Mouse (Mus musculus) ovary, adult 18-20 months (tissue): ENCODE data around the gene Ptov1.

Experiments
- DNase-seq: peaks from one replicate; pipeline ENCODE4 v3.0.0; 2022; ENCODE audit warnings: low spot score, mixed read lengths

Ptov1 gene

GRCm38 (mm10) chr7:44840426-44840825 is 29.2 kb downstream of the Ptov1 start:
- no peak for DNase-seq

- no peak for DNase-seq
Measured at GRCm38 (mm10) chr7:44839491-44840191, 29.9 kb downstream of the Ptov1 start.

- DNase-seq = no peak
Measured at GRCm38 (mm10) chr7:44839171-44839490, 30.5 kb downstream of the Ptov1 start.

- no peak for DNase-seq
Measured at GRCm38 (mm10) chr7:44838073-44838472, 31.5 kb downstream of the Ptov1 start.

- DNase-seq = no peak
Measured at GRCm38 (mm10) chr7:44836423-44837053, 33.0 kb downstream of the Ptov1 start.

GRCm38 (mm10) chr7:44836016-44836404 is 33.6 kb downstream of the Ptov1 start:
- no peak for DNase-seq

- DNase-seq = no peak
Measured at GRCm38 (mm10) chr7:44835373-44836015, 34.1 kb downstream of the Ptov1 start.

- no peak for DNase-seq
Measured at GRCm38 (mm10) chr7:44832763-44833162, 36.8 kb downstream of the Ptov1 start.

- no peak for DNase-seq
Measured at GRCm38 (mm10) chr7:44828706-44829105, 40.9 kb downstream of the Ptov1 start.

- DNase-seq = no peak
Measured at GRCm38 (mm10) chr7:44826771-44827170, 42.8 kb downstream of the Ptov1 start.

- no peak for DNase-seq
Measured at GRCm38 (mm10) chr7:44824872-44825271, 44.7 kb downstream of the Ptov1 start.

GRCm38 (mm10) chr7:44823409-44823808 is 46.2 kb downstream of the Ptov1 start:
- DNase-seq = no peak

- DNase-seq = peak; percentile 1
Measured at GRCm38 (mm10) chr7:44821666-44822448, 47.7 kb downstream of the Ptov1 start.

GRCm38 (mm10) chr7:44820525-44820924 is 49.1 kb downstream of the Ptov1 start:
- DNase-seq = peak; percentile 0

- DNase-seq = peak; percentile 1
Measured at GRCm38 (mm10) chr7:44819863-44820262, 49.7 kb downstream of the Ptov1 start.

- DNase-seq = no peak
Measured at GRCm38 (mm10) chr7:44819391-44819790, 50.2 kb downstream of the Ptov1 start.

- peak; percentile 4 for DNase-seq
Measured at GRCm38 (mm10) chr7:44818751-44819235, 50.8 kb downstream of the Ptov1 start.

GRCm38 (mm10) chr7:44818164-44818563 is 51.4 kb downstream of the Ptov1 start:
- DNase-seq = peak; percentile 1

- no peak for DNase-seq
Measured at GRCm38 (mm10) chr7:44817441-44817840, 52.1 kb downstream of the Ptov1 start.

GRCm38 (mm10) chr7:44816470-44817021 is 53.0 kb downstream of the Ptov1 start, which contains the start of gene Atf5:
Gene Atf5, minus strand, starts transcription at chr7:44816658.
- no peak for DNase-seq

- DNase-seq = peak; percentile 97
Measured at GRCm38 (mm10) chr7:44815721-44816469, 53.7 kb downstream of the Ptov1 start, which contains the start of the genes Nup62 and Il4i1. Gene Nup62, plus strand, starts transcription at chr7:44816088. Gene Il4i1, plus strand, starts transcription at chr7:44816387.
